Mouse (Mus musculus): ENCODE measurements at regions not wholly inside any gene's neighbourhood (a gene's known extent, or its start where the extent isn't known, plus 50 kb on each side); places are given as distances from the start of the nearest gene placed in this dataset.

DNA sequence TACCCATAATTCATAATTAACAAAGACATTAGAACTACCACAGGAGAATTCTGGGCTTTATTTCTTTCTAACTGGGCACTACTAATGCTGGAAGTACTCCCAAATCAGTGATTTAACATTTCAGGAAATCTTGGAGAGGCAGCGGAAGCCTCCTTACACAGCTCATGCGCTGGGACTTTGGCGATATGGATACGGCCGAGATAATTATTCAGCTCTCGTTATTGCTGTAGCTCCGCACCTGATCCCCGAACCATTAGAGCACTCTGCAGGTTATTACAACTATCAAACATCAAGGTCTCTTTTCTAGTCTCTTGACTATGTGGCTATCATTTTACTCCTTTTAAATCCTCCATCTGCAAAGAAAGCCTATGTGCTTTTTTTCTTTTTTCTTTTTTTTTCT lies 221.3 kb upstream of the Vrk2 start:
- TF ChIP-seq CHD2 (IDR thresholded peaks at IDR 0.05; ENCODE audit: low read depth, low read length): no peak
- no peak for TF ChIP-seq ZNF384 (IDR thresholded peaks at IDR 0.05; ENCODE audit: low read depth, low read length)
- no peak for TF ChIP-seq MAFK (IDR thresholded peaks at IDR 0.05; ENCODE audit: insufficient read depth, low read depth, low read length)
- no peak for TF ChIP-seq HCFC1 (IDR thresholded peaks at IDR 0.05; ENCODE audit: borderline replicate concordance, insufficient read depth, low read length)
